Comparison of ENCODE assay signal across 1 mouse cellular context in genomic region chr4:43711821-43712220, GRCm38 (mm10).
TF ChIP-seq lines count a peak whose summit lies in the region.

No protein-coding gene starts in this region.

TF ChIP-seq in MEL, 35 proteins besides CTCF, POLR2A, EP300 and RAD21 (continued from another document):
- TF ChIP-seq NRF1 (IDR thresholded peaks at IDR 0.05; ENCODE audit: insufficient read depth, low read depth, low read length, poor library complexity, severe bottlenecking), result no peak
- TF ChIP-seq ETS1 (IDR thresholded peaks at IDR 0.05; ENCODE audit: low read depth, low read length), result no peak
- TF ChIP-seq MAZ (IDR thresholded peaks at IDR 0.05; ENCODE audit: low read depth, low read length), result no peak
- no peak for TF ChIP-seq MEF2A (IDR thresholded peaks at IDR 0.05; ENCODE audit: extremely low read depth, insufficient replicate concordance, low read depth, low read length, poor library complexity, severe bottlenecking)
- TF ChIP-seq TCF12 (IDR thresholded peaks at IDR 0.05; ENCODE audit: low read depth, low read length), result no peak
- no peak for TF ChIP-seq JUND (IDR thresholded peaks at IDR 0.05; ENCODE audit: low read depth, low read length)
- TF ChIP-seq POLR2AphosphoS2 (IDR thresholded peaks at IDR 0.05; ENCODE audit: low read length), result no peak
- no peak for TF ChIP-seq ZMIZ1 (IDR thresholded peaks at IDR 0.05; ENCODE audit: low read depth, low read length)
- no peak for TF ChIP-seq MAX (IDR thresholded peaks at IDR 0.05; ENCODE audit: low read length)
- TF ChIP-seq ZKSCAN1 (IDR thresholded peaks at IDR 0.05; ENCODE audit: low read depth, low read length), result no peak
- peak; percentile 7; the same call in 1 of the 2 replicates for TF ChIP-seq USF1 (IDR thresholded peaks at IDR 0.05; ENCODE audit: low read depth, low read length)
- TF ChIP-seq MXI1 (IDR thresholded peaks at IDR 0.05; ENCODE audit: low read depth, low read length), result no peak
- TF ChIP-seq GABPA (IDR thresholded peaks at IDR 0.05; ENCODE audit: low read depth, low read length), result no peak
